Mouse (Mus musculus) erythroblast, embryonic 14.5 days (primary cell): Measurements from ENCODE around the gene Sdk1. TPM values are rescaled to one million over a fixed set of nuclear protein-coding genes. Genes with fewer than 3 reads are reported as not detected.

Experiments used
- H3K27me3 ChIP-seq: 2 replicates; pipeline ENCODE4 v1.6.1; 2012; ENCODE audit warnings: inconsistent platforms; ENCODE audit not compliant: control insufficient read depth
- H3K36me3 ChIP-seq: 2 replicates; pipeline ENCODE4 v1.6.1; 2012; ENCODE audit warnings: mild to moderate bottlenecking, inconsistent platforms; ENCODE audit not compliant: control insufficient read depth
- H3K4me1 ChIP-seq: 2 replicates; pipeline ENCODE4 v1.6.1; 2012; ENCODE audit warnings: inconsistent platforms; ENCODE audit not compliant: control insufficient read depth
- H3K4me3 ChIP-seq: replicated peaks from 2 replicates; pipeline ENCODE3; 2012; ENCODE audit warnings: moderate library complexity, mild to moderate bottlenecking, inconsistent platforms
- H3K9me3 ChIP-seq: 2 replicates; pipeline ENCODE4 v1.6.1; 2012; ENCODE audit warnings: low read length, inconsistent platforms, mixed read lengths; ENCODE audit not compliant: control insufficient read depth
- GATA1 ChIP-seq: IDR thresholded peaks from 2 replicates; pipeline ENCODE4 v1.6.1; 2012; ENCODE audit warnings: low read length, inconsistent platforms, mixed read lengths
- TAL1 ChIP-seq: IDR thresholded peaks from 3 replicates; pipeline ENCODE4 v1.6.1; 2012; ENCODE audit warnings: low read length, inconsistent platforms, mixed read lengths
- polyA plus RNA-seq: library from polyadenylated mRNA; stranded (reverse); fragments of >175 nt; gene quantifications from 2 replicates; pipeline ENCODE4 v1.2.3, GENCODE M21; 2012

The Sdk1 gene
- polyA plus RNA-seq, 1 experiment = not detected

GRCm38 (mm10) chr5:141677034-141677433 is 435.7 kb downstream of the Sdk1 start:
- Histone ChIP-seq H3K4me1 (no peaks in the 10 kb centered on the region), H3K27me3 (no peaks in the 10 kb centered on the region), H3K9me3 (peaks cover 26% of the 10 kb centered on the region), H3K4me3 (no peak overlapping the region), H3K36me3 (no peaks in the 10 kb centered on the region)
- TF ChIP-seq TAL1 (no peak), GATA1 (no peak)

- peaks cover 18% of the 10 kb centered on the region for H3K9me3 ChIP-seq
- no peaks in the 10 kb centered on the region for H3K27me3 ChIP-seq
- no peaks in the 10 kb centered on the region for H3K36me3 ChIP-seq
- H3K4me1 ChIP-seq = no peaks in the 10 kb centered on the region
- TF ChIP-seq GATA1 (no peak), TAL1 (no peak)
- no peak overlapping the region for H3K4me3 ChIP-seq
Observed at GRCm38 (mm10) chr5:141677841-141678240, 436.6 kb downstream of the Sdk1 start.

GRCm38 (mm10) chr5:141686876-141687420 is 445.7 kb downstream of the Sdk1 start:
- Histone ChIP-seq H3K9me3 (peaks cover 40% of the 10 kb centered on the region), H3K4me3 (no peak overlapping the region), H3K36me3 (no peaks in the 10 kb centered on the region), H3K27me3 (no peaks in the 10 kb centered on the region), H3K4me1 (no peaks in the 10 kb centered on the region)
- no peak for TF ChIP-seq TAL1
- TF ChIP-seq GATA1 = no peak

GRCm38 (mm10) chr5:141689442-141690105 is 448.3 kb downstream of the Sdk1 start:
- H3K36me3 ChIP-seq = no peaks in the 10 kb centered on the region
- H3K4me1 ChIP-seq = no peaks in the 10 kb centered on the region
- peaks cover 50% of the 10 kb centered on the region for H3K9me3 ChIP-seq
- H3K27me3 ChIP-seq = no peaks in the 10 kb centered on the region
- TF ChIP-seq GATA1 (no peak), TAL1 (no peak)
- H3K4me3 ChIP-seq = no peak overlapping the region

GRCm38 (mm10) chr5:141691482-141691975 is 450.2 kb downstream of the Sdk1 start:
- no peaks in the 10 kb centered on the region for H3K27me3 ChIP-seq
- H3K4me3 ChIP-seq = no peak overlapping the region
- H3K36me3 ChIP-seq = no peaks in the 10 kb centered on the region
- TF ChIP-seq GATA1 (no peak), TAL1 (no peak)
- peaks cover 57% of the 10 kb centered on the region for H3K9me3 ChIP-seq
- H3K4me1 ChIP-seq = no peaks in the 10 kb centered on the region

GRCm38 (mm10) chr5:141693716-141694115 is 452.4 kb downstream of the Sdk1 start:
- TF ChIP-seq GATA1 (no peak), TAL1 (no peak)
- Histone ChIP-seq H3K4me1 (no peaks in the 10 kb centered on the region), H3K4me3 (no peak overlapping the region), H3K27me3 (no peaks in the 10 kb centered on the region), H3K9me3 (peaks cover 47% of the 10 kb centered on the region), H3K36me3 (no peaks in the 10 kb centered on the region)

- Histone ChIP-seq H3K9me3 (peaks cover 38% of the 10 kb centered on the region), H3K27me3 (no peaks in the 10 kb centered on the region), H3K4me1 (no peaks in the 10 kb centered on the region), H3K4me3 (no peak overlapping the region), H3K36me3 (no peaks in the 10 kb centered on the region)
- TF ChIP-seq GATA1 = no peak
- no peak for TF ChIP-seq TAL1
Observed at GRCm38 (mm10) chr5:141694901-141695300, 453.6 kb downstream of the Sdk1 start.

- Histone ChIP-seq H3K9me3 (peaks cover 21% of the 10 kb centered on the region), H3K4me1 (no peaks in the 10 kb centered on the region), H3K36me3 (no peaks in the 10 kb centered on the region), H3K4me3 (no peak overlapping the region), H3K27me3 (no peaks in the 10 kb centered on the region)
- TF ChIP-seq GATA1 = no peak
- TF ChIP-seq TAL1 = no peak
Observed at GRCm38 (mm10) chr5:141698406-141698805, 457.1 kb downstream of the Sdk1 start.

- no peak overlapping the region for H3K4me3 ChIP-seq
- no peaks in the 10 kb centered on the region for H3K27me3 ChIP-seq
- no peaks in the 10 kb centered on the region for H3K4me1 ChIP-seq
- peaks cover 18% of the 10 kb centered on the region for H3K9me3 ChIP-seq
- TF ChIP-seq TAL1 = no peak
- TF ChIP-seq GATA1 = no peak
- H3K36me3 ChIP-seq = no peaks in the 10 kb centered on the region
Observed at GRCm38 (mm10) chr5:141720751-141721150, 479.5 kb downstream of the Sdk1 start.
